In genomic region chr4:136149734-136150133, GRCm38 (mm10) we compare ENCODE assay signal across 9 mouse cellular contexts. TPM values are rescaled to one million over a fixed set of nuclear protein-coding genes. Genes with fewer than 3 reads are reported as not detected.
A peak's percentile ranks its signal among the peaks of the same experiment; 100 is the strongest.
DNase-seq lines count a peak whose midpoint lies in the region; ATAC-seq and TF ChIP-seq lines count a peak whose summit lies in the region.
"Had no signal": no experiment of that assay in that cellular context is flagged by ENCODE, and none has a peak within 500 bp of the region (broad histone marks: within the 10 kb centered on the region; RNA-seq: fewer than 3 reads in every experiment).

No protein-coding gene starts in this region.

- H3K4me1 ChIP-seq in hindbrain, embryonic 10.5 days (replicated peaks) = peaks cover 67% of the 10 kb centered on the region
- H3K4me1 ChIP-seq in hindbrain, embryonic 13.5 days (replicated peaks) = peaks cover 44% of the 10 kb centered on the region
- H3K4me1 ChIP-seq in G1E (ENCODE audit: insufficient read depth, low read depth, low read length) = peaks cover 19% of the 10 kb centered on the region
- H3K4me1 ChIP-seq in embryonic facial prominence, embryonic 12.5 days = peaks cover 46% of the 10 kb centered on the region

- H3K4me3 ChIP-seq in hindbrain, embryonic 10.5 days = no peak overlapping the region
- no peak overlapping the region for H3K4me3 ChIP-seq in hindbrain, embryonic 13.5 days
- no peak overlapping the region for H3K4me3 ChIP-seq in G1E (ENCODE audit: low read depth, low read length)
- no peak overlapping the region for H3K4me3 ChIP-seq in embryonic facial prominence, embryonic 12.5 days
- H3K4me3 ChIP-seq: neural tube, embryonic 12.5 days had no signal

- H3K27ac ChIP-seq in hindbrain, embryonic 10.5 days = peak overlapping the region; percentile 83; the same call in 1 of the 2 replicates
- H3K27ac ChIP-seq in hindbrain, embryonic 13.5 days = no peak overlapping the region
- peak overlapping the region; percentile 79 for H3K27ac ChIP-seq in embryonic facial prominence, embryonic 12.5 days
- H3K27ac ChIP-seq: neural tube, embryonic 12.5 days had no signal

- no peak for ATAC-seq in hindbrain, embryonic 13.5 days (ENCODE audit: low FRiP score)
- ATAC-seq in G1E (ENCODE audit: extremely low read depth, insufficient number of reproducible peaks, low FRiP score, poor library complexity, severe bottlenecking) = no peak
- ATAC-seq in embryonic facial prominence, embryonic 12.5 days (ENCODE audit: insufficient number of reproducible peaks, insufficient read depth, low FRiP score, low TSS enrichment) = no peak
- ATAC-seq in megakaryocyte-erythroid progenitor cell, adult 5-6 weeks (replicated peaks; ENCODE audit: low FRiP score, low TSS enrichment, poor library complexity, severe bottlenecking) = no peak

- H3K9me3 ChIP-seq in hindbrain, embryonic 10.5 days = peaks cover 3% of the 10 kb centered on the region; the same call in 1 of the 2 replicates
- H3K9me3 ChIP-seq in hindbrain, embryonic 13.5 days = no peaks in the 10 kb centered on the region
- peaks cover 3% of the 10 kb centered on the region; the same call in 1 of the 2 replicates for H3K9me3 ChIP-seq in G1E (replicated peaks)
- H3K9me3 ChIP-seq in embryonic facial prominence, embryonic 12.5 days = no peaks in the 10 kb centered on the region
- H3K9me3 ChIP-seq: neural tube, embryonic 12.5 days had no signal

- peaks cover 11% of the 10 kb centered on the region for H3K36me3 ChIP-seq in hindbrain, embryonic 10.5 days
- no peaks in the 10 kb centered on the region for H3K36me3 ChIP-seq in hindbrain, embryonic 13.5 days
- no peaks in the 10 kb centered on the region for H3K36me3 ChIP-seq in G1E (replicated peaks)
- peaks cover 3% of the 10 kb centered on the region; the same call in 1 of the 2 replicates for H3K36me3 ChIP-seq in embryonic facial prominence, embryonic 12.5 days
- H3K36me3 ChIP-seq: neural tube, embryonic 12.5 days had no signal

- TF ChIP-seq CTCF in G1E (IDR thresholded peaks at IDR 0.05; ENCODE audit: low read depth, low read length) = peak; percentile 64

- H3K9ac ChIP-seq in hindbrain, embryonic 13.5 days = no peak overlapping the region
- H3K9ac ChIP-seq in embryonic facial prominence, embryonic 12.5 days = no peak overlapping the region
- H3K9ac ChIP-seq: neural tube, embryonic 12.5 days had no signal

- WGBS in hindbrain, embryonic 10.5 days = 35% methylated on average over 3 of the region's 3 CpGs
- 30% methylated on average over 3 of the region's 3 CpGs for WGBS in hindbrain, embryonic 13.5 days
- WGBS in embryonic facial prominence, embryonic 12.5 days = 39% methylated on average over 3 of the region's 3 CpGs

- peak; percentile 62 for DNase-seq in hindbrain, embryonic 10.5 days (ENCODE audit: low spot score)
- DNase-seq in 416B (ENCODE audit: low read depth) (peak; percentile 74), G1E (ENCODE audit: low spot score) (no peak)
- DNase-seq in lung, postnatal 10 days = peak; percentile 76
- DNase-seq in yolk sac, embryonic 10.5 days (ENCODE audit: low spot score) = no peak

- peaks cover 11% of the 10 kb centered on the region; the same call in 1 of the 2 replicates for H3K27me3 ChIP-seq in hindbrain, embryonic 10.5 days (ENCODE audit: insufficient read depth, poor library complexity, severe bottlenecking)
- H3K27me3 ChIP-seq in hindbrain, embryonic 13.5 days = peaks cover 19% of the 10 kb centered on the region; the same call in 1 of the 2 replicates
- H3K27me3 ChIP-seq in G1E (ENCODE audit: insufficient read depth, low read length) = peaks cover 61% of the 10 kb centered on the region
- no peaks in the 10 kb centered on the region for H3K27me3 ChIP-seq in embryonic facial prominence, embryonic 12.5 days

- no peak overlapping the region for H3K4me2 ChIP-seq in hindbrain, embryonic 13.5 days
- no peak overlapping the region for H3K4me2 ChIP-seq in embryonic facial prominence, embryonic 12.5 days (replicated peaks)
- H3K4me2 ChIP-seq: neural tube, embryonic 12.5 days had no signal

RNA-seq across cellular contexts. Expression of gene Id3, which starts 6.4 kb away (rescaled TPM):
- polyA plus RNA-seq in hindbrain, embryonic 10.5 days (2016; fragmentation: Nextera tagmentation; extraction: Ambion mirVana) = 576 and 684 TPM in 2 replicates
- polyA plus RNA-seq in hindbrain, embryonic 13.5 days (2015; fragmentation: Nextera tagmentation; extraction: Ambion mirVana) = 234 and 269 TPM in 2 replicates
- not detected in 2 replicates for total RNA-seq in G1E (2014; fragmentation: Nextera tagmentation)
- 0.22 TPM in 1 of 2 replicates, not detected in the other for total RNA-seq in G1E (2017)
- polyA plus RNA-seq in G1E (2012) = not detected in 2 replicates
- polyA plus RNA-seq in embryonic facial prominence, embryonic 12.5 days (2016; fragmentation: Nextera tagmentation; extraction: Ambion mirVana) = 612 and 623 TPM in 2 replicates
- 1.5 and 7.8 TPM in 2 replicates for total RNA-seq in megakaryocyte-erythroid progenitor cell, adult 5-6 weeks (2014; fragmentation: Nextera tagmentation)
- 1.9 and 3.1 TPM in 2 replicates for total RNA-seq in megakaryocyte-erythroid progenitor cell, adult 5-6 weeks (2017)

RNA-seq across cellular contexts. Expression of gene E2f2, which starts 22.5 kb away (rescaled TPM):
- 9.0 and 9.4 TPM in 2 replicates for polyA plus RNA-seq in hindbrain, embryonic 10.5 days (2016; fragmentation: Nextera tagmentation; extraction: Ambion mirVana)
- 2.7 and 3.2 TPM in 2 replicates for polyA plus RNA-seq in hindbrain, embryonic 13.5 days (2015; fragmentation: Nextera tagmentation; extraction: Ambion mirVana)
- total RNA-seq in G1E (2014; fragmentation: Nextera tagmentation) (29.9 and 70.3 TPM in 2 replicates), G1E (2017) (14.1 and 16.3 TPM in 2 replicates)
- 45.6 and 45.9 TPM in 2 replicates for polyA plus RNA-seq in G1E (2012)
- polyA plus RNA-seq in embryonic facial prominence, embryonic 12.5 days (2016; fragmentation: Nextera tagmentation; extraction: Ambion mirVana) = 8.3 and 8.7 TPM in 2 replicates
- 11.1 and 17.0 TPM in 2 replicates for total RNA-seq in megakaryocyte-erythroid progenitor cell, adult 5-6 weeks (2014; fragmentation: Nextera tagmentation)
- 4.5 and 10.2 TPM in 2 replicates for total RNA-seq in megakaryocyte-erythroid progenitor cell, adult 5-6 weeks (2017)

RNA-seq across cellular contexts. Expression of gene Asap3, which starts 56.4 kb away (rescaled TPM):
- 5.2 and 6.5 TPM in 2 replicates for polyA plus RNA-seq in hindbrain, embryonic 10.5 days (2016; fragmentation: Nextera tagmentation; extraction: Ambion mirVana)
- polyA plus RNA-seq in hindbrain, embryonic 13.5 days (2015; fragmentation: Nextera tagmentation; extraction: Ambion mirVana) = 5.8 and 6.3 TPM in 2 replicates
- 0.30 TPM in 1 of 2 replicates, not detected in the other for total RNA-seq in G1E (2014; fragmentation: Nextera tagmentation)
- total RNA-seq in G1E (2017) = 0.05 and 0.06 TPM in 2 replicates
- polyA plus RNA-seq in G1E (2012) = 0.04 and 0.05 TPM in 2 replicates
- polyA plus RNA-seq in embryonic facial prominence, embryonic 12.5 days (2016; fragmentation: Nextera tagmentation; extraction: Ambion mirVana) = 13.1 and 13.3 TPM in 2 replicates
- not detected in 2 replicates for total RNA-seq in megakaryocyte-erythroid progenitor cell, adult 5-6 weeks (2014; fragmentation: Nextera tagmentation)
- total RNA-seq in megakaryocyte-erythroid progenitor cell, adult 5-6 weeks (2017) = not detected in 2 replicates

Comparison
In these comparisons a context has a peak if more than half of its experiments do, and no peak if none do; other contexts are left out.
1. DNase-seq: peak in hindbrain, embryonic 10.5 days (single experiment), 416B (single experiment) and lung, postnatal 10 days (single experiment); none in G1E (single experiment) and yolk sac, embryonic 10.5 days (single experiment).
2. RNA of gene Id3, which starts 6.4 kb away (polyA plus RNA-seq): 612 to 623 TPM in embryonic facial prominence, embryonic 12.5 days, 576 to 684 TPM in hindbrain, embryonic 10.5 days and 234 to 269 TPM in hindbrain, embryonic 13.5 days; not detected in G1E; every median in the first group is over 100 times any median in the second.